Mouse (Mus musculus) midbrain, embryonic 14.5 days (tissue): ENCODE measurements around the gene Plch1. TPM values are rescaled to one million over a fixed set of nuclear protein-coding genes. Genes with fewer than 3 reads are reported as not detected.

Source experiments
- ATAC-seq: fragments of 200-750 bp; cut with Nextera tagmentation; 2 replicates; pipeline ENCODE4 v1.8.0; 2017; ENCODE audit warnings: moderate number of reproducible peaks, moderate library complexity; ENCODE audit not compliant: low FRiP score, low TSS enrichment
- DNase-seq: peaks from one replicate; pipeline ENCODE4 v3.0.0-alpha.2; 2015
- H3K27ac ChIP-seq: fragments of 300-500 bp; sonication (generic); replicated peaks from 2 replicates; pipeline ENCODE4 v1.5.1; 2014; ENCODE audit warnings: mild to moderate bottlenecking, low read depth, low read length, moderate library complexity
- H3K27me3 ChIP-seq: fragments of 300-500 bp; sonication (generic); 2 replicates; pipeline ENCODE4 v1.6.1; 2014; ENCODE audit warnings: low read length, control low read depth, mixed read lengths; ENCODE audit not compliant: control insufficient read depth, insufficient read depth
- H3K36me3 ChIP-seq: fragments of 300-500 bp; sonication (generic); 2 replicates; pipeline ENCODE4 v1.6.1; 2014; ENCODE audit warnings: low read length, control low read depth; ENCODE audit not compliant: control insufficient read depth, insufficient read depth
- H3K4me1 ChIP-seq: fragments of 300-500 bp; sonication (generic); 2 replicates; pipeline ENCODE4 v1.6.1; 2014; ENCODE audit warnings: mild to moderate bottlenecking, antibody characterized with exemption, low read length, control low read depth; ENCODE audit not compliant: control insufficient read depth, insufficient read depth
- H3K4me2 ChIP-seq: fragments of 300-500 bp; sonication (generic); 2 replicates; pipeline ENCODE4 v1.6.1; 2014; ENCODE audit warnings: mild to moderate bottlenecking, low read length, moderate library complexity
- H3K4me3 ChIP-seq: fragments of 300-500 bp; sonication (generic); replicated peaks from 2 replicates; pipeline ENCODE4 v1.5.1; 2014; ENCODE audit warnings: low read depth, low read length
- H3K9ac ChIP-seq: fragments of 300-500 bp; sonication (generic); replicated peaks from 2 replicates; pipeline ENCODE4 v1.6.1; 2014; ENCODE audit warnings: mild to moderate bottlenecking, low read length, moderate library complexity
- H3K9me3 ChIP-seq: fragments of 300-500 bp; sonication (generic); 2 replicates; pipeline ENCODE4 v1.6.1; 2016; ENCODE audit warnings: low read length, control low read depth, mixed read lengths; ENCODE audit not compliant: control insufficient read depth
- WGBS: fragments of 180-500 bp; shearing (Covaris S2); extraction: QIAGEN DNeasy Blood & Tissue Kit; methylation state at CpG from one replicate; pipeline ENCODE4 v1.1.7; 2014; 5-methylcytosine and 5-hydroxymethylcytosine counted together
- polyA plus RNA-seq: library from polyadenylated mRNA; unstranded; fragments of >200 nt; fragmentation: Nextera tagmentation; extraction: Ambion mirVana; gene quantifications from 2 replicates; pipeline ENCODE4 v1.2.1, GENCODE M21; 2014

Gene Plch1
- polyA plus RNA-seq, 1 experiment from 2014 or later, result 23.3 TPM

DNA sequence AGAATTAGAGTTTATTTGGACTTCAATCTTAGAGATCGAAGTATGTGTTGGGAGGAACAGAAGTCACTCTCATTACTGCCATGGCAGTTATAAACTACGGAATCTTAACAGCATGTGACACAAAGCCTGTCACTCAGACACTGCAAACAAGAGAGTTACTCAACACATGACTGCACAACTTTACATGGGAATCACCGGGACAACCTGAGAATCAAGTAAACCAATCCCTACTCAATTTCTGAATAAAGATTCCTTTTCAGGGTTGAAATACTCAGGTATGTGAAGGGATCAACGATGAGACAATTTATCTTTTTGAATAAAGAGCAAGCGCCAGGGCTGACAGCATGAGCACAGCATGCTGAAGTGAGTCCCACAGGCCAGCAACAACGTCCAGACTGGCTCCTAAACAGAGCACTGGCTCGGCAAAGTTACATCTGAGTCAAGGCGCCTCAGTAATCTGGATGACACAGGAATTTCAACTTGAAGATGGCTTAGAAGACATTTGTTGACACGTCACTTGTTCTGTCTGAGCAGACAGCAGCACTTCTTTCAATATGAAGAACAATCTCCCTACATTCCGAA is 49.4 kb downstream of the Plch1 start:
- no peaks in the 10 kb centered on the region for H3K9me3 ChIP-seq
- H3K27ac ChIP-seq, result no peak overlapping the region
- H3K4me2 ChIP-seq, result peak overlapping the region; percentile 31
- DNase-seq, result peak; percentile 28
- ATAC-seq, result no peak
- H3K36me3 ChIP-seq, result no peaks in the 10 kb centered on the region
- no peak overlapping the region for H3K4me3 ChIP-seq
- peaks cover 13% of the 10 kb centered on the region; the same call in 1 of the 2 replicates for H3K4me1 ChIP-seq
- no peak overlapping the region for H3K9ac ChIP-seq
- H3K27me3 ChIP-seq, result no peaks in the 10 kb centered on the region
- WGBS, result 9% methylated on average over 10 of the region's 10 CpGs

DNA sequence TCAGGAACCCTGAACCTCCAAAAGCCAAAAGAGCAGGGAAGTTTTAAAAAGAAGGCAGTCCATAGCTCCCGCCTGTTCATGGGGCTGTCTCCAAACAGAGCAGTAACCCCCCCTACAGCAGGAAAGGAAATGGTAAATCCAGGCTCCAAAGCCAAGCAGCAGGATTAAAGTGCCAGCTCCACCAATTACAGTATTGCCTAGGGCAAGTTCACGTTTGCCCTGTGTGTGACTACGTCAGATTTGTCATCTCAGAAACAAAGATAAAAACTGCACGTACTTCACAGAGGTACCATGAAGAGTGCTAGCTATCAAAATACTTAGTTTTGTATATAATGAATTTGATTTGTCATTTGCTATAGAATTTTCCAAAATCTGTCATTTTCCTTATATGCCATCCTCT is 55.1 kb downstream of the Plch1 start:
- H3K4me3 ChIP-seq, result no peak overlapping the region
- no peak overlapping the region for H3K27ac ChIP-seq
- no peaks in the 10 kb centered on the region for H3K4me1 ChIP-seq
- H3K27me3 ChIP-seq, result no peaks in the 10 kb centered on the region
- ATAC-seq (peak; percentile 57; the same call in 1 of the 2 replicates), DNase-seq (peak; percentile 65)
- H3K9me3 ChIP-seq, result no peaks in the 10 kb centered on the region
- H3K9ac ChIP-seq, result no peak overlapping the region
- H3K36me3 ChIP-seq, result no peaks in the 10 kb centered on the region
- H3K4me2 ChIP-seq, result no peak overlapping the region
- WGBS, result 67% methylated on average over 4 of the region's 4 CpGs

DNA sequence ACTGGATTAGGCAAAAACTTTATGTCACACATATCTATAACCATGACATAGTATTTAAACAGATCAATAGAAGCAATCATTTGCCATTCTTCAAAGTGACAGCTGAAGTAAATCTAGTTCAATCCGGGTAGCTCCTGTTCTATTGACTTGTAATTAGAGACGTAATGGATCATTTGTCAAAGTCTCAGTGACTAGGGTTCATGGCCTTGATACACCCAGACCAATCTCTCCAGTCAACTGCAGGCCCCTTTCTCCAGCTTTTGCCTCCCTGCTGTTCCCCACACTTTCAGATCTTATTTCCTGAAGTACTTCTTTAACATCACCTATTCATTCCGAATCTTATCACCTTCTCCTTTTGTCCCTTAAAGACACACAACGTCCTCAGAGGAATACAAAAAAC is 56.8 kb downstream of the Plch1 start:
- 45% methylated on average over 4 of the region's 4 CpGs for WGBS
- Histone ChIP-seq H3K27ac (no peak overlapping the region), H3K9me3 (no peaks in the 10 kb centered on the region), H3K4me2 (no peak overlapping the region), H3K4me1 (no peaks in the 10 kb centered on the region), H3K9ac (no peak overlapping the region), H3K4me3 (no peak overlapping the region), H3K36me3 (no peaks in the 10 kb centered on the region), H3K27me3 (no peaks in the 10 kb centered on the region)
- DNase-seq, result no peak
- ATAC-seq, result no peak

DNA sequence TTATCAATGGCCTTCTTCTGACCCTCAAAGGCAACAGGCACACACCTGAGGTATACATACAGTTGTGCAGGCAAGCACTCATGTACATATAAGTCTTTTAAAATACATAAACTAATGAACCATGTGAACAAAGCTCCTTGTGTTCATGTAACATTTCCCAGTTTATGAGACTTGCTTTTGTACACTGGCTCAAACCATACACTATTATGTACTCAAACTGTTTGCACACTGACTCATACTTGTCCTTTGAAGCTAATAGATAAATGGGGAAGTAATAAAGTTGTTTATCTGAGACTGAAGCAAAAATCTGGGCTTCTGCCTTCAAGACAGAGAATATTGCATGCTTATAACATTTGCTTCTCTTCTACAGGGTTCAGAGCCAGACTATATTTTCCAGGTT is 61.5 kb downstream of the Plch1 start:
- Histone ChIP-seq H3K27me3 (no peaks in the 10 kb centered on the region), H3K36me3 (no peaks in the 10 kb centered on the region), H3K9me3 (no peaks in the 10 kb centered on the region), H3K4me3 (no peak overlapping the region), H3K4me1 (0 out of 2 replicates have a peak, but pooled peaks cover 4% of the 10 kb centered on the region), H3K4me2 (no peak overlapping the region), H3K27ac (no peak overlapping the region), H3K9ac (no peak overlapping the region)
- DNase-seq (no peak), ATAC-seq (no peak)

DNA sequence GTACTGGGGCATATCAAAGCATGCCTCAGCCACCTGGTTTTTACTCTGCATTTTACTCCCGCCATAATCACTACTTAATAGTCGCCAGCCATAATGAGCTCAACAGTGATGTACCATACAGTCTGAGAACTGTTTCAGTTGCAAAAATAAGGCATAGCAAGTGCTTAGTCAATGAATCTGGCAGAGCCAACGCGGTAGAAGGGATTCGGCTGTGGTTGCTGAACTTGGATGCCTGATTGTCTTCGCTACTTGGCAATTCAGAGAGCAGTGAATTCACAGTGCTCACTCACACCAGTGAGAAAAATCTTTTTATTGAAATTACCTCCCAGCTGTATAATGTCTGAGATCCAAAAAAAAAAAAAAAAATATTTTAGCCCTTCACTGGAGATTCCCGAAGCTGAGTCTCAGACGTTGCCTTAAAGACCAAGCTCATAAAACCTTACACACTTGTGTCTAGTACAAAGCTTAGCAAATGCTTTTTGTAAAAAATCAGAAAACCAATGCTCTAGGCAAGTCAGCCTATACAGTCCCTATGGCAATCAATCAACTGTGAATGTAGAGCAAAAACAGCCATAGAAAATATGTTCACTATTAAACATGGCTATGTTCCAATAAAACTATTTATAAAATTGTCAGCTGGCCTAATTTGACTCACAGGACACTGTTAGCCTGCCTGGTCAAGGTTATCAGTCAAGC is 62.2 kb downstream of the Plch1 start:
- Histone ChIP-seq H3K9me3 (no peaks in the 10 kb centered on the region), H3K4me1 (0 out of 2 replicates have a peak, but pooled peaks cover 4% of the 10 kb centered on the region), H3K4me3 (no peak overlapping the region), H3K4me2 (no peak overlapping the region), H3K27me3 (no peaks in the 10 kb centered on the region), H3K27ac (no peak overlapping the region), H3K9ac (no peak overlapping the region), H3K36me3 (no peaks in the 10 kb centered on the region)
- ATAC-seq (no peak), DNase-seq (no peak)
- WGBS, result 73% methylated on average over 8 of the region's 8 CpGs

DNA sequence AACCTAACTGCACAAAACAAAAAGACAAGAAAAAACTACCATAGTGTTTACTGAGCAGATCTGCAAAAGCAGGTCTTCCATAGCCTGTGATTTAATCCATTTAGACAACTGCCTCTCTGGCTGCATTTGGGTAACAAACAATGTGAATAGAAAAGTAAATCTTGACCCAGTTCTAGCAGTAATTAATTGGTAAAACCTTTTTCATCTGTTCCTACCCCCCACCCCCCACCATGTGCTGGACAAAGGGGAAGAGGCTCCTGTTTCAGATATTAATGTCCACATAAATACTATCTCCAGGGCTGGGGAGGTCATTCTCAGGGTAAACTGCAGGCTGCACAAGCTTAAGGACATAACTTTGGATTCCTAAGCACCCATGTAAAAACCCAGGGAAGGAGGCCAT is 63.5 kb downstream of the Plch1 start:
- H3K4me2 ChIP-seq, result no peak overlapping the region
- 0 out of 2 replicates have a peak, but pooled peaks cover 4% of the 10 kb centered on the region for H3K4me1 ChIP-seq
- no peaks in the 10 kb centered on the region for H3K36me3 ChIP-seq
- H3K9me3 ChIP-seq, result no peaks in the 10 kb centered on the region
- no peaks in the 10 kb centered on the region for H3K27me3 ChIP-seq
- no peak overlapping the region for H3K9ac ChIP-seq
- ATAC-seq, result no peak
- H3K27ac ChIP-seq, result no peak overlapping the region
- no peak for DNase-seq
- no peak overlapping the region for H3K4me3 ChIP-seq

DNA sequence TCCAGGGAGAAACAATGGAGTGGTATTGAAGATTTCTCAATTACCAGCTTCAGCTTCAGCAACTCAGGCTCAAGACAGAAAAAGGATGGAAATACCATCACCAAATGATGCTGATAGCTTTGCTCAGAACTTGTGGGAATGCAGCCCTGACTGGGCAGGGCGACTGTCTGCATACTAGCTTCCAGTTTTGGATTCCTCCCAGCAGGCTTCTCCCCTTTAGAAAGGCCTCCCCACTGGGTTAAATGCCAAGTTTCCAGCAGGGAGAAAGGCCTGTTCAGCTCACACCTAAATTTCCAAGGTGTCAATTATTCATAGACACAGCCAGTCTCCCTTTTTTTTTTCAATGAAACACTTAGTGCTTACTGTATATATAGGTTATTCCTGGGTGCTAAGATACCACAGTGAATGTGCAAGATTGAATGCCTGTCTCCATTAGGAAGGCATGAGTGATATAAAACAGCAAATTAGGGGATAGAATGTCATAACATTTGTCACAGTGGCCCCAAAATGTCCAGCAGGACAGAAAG is 75.3 kb downstream of the Plch1 start:
- Histone ChIP-seq H3K36me3 (no peaks in the 10 kb centered on the region), H3K4me2 (no peak overlapping the region), H3K4me3 (no peak overlapping the region), H3K27ac (no peak overlapping the region), H3K4me1 (peaks cover 3% of the 10 kb centered on the region; the same call in 1 of the 2 replicates), H3K27me3 (no peaks in the 10 kb centered on the region), H3K9ac (no peak overlapping the region), H3K9me3 (no peaks in the 10 kb centered on the region)
- ATAC-seq (no peak), DNase-seq (peak; percentile 33)
- WGBS, result 22% methylated on average over 1 of the region's 1 CpGs

DNA sequence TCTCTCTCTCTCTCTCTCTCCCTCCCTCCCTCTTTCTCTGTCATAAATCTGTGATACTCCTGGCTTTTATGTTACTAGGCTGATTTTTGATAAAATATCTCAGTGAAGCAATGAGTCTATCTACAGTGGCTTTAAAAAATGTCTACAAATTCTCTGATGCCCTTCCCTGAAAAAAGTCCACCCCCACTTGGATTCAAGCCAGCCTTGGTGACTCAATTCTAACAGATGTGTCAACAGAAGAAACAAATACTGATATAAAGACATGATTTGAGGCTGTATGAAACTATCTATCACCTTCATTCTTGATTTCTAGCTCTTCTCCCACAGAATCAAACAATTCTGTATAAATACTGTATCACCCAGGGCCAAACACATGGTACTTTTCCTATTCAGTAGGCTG is 76.6 kb downstream of the Plch1 start:
- H3K4me1 ChIP-seq, result peaks cover 3% of the 10 kb centered on the region; the same call in 1 of the 2 replicates
- H3K27ac ChIP-seq, result no peak overlapping the region
- no peaks in the 10 kb centered on the region for H3K27me3 ChIP-seq
- no peak overlapping the region for H3K4me2 ChIP-seq
- H3K9ac ChIP-seq, result no peak overlapping the region
- ATAC-seq (no peak), DNase-seq (no peak)
- H3K4me3 ChIP-seq, result no peak overlapping the region
- H3K9me3 ChIP-seq, result no peaks in the 10 kb centered on the region
- H3K36me3 ChIP-seq, result no peaks in the 10 kb centered on the region

DNA sequence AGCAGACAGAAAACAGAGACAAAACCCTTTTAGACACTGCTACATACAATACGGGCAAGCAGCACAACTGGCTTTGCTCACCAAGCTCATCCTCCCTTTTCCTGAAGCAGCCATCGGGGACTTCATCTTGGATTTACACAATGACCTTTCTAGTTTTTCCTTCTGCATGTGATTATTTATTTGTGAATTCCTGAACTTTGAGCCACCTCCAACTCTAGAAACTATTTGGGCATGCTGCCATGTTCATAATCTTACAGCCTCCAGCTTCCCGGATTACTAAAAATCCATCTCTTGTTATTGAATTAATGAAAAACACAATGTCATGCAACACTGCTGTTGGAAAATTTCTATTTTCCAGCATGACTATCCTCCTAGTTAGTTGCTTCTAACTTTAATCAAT is 84.1 kb downstream of the Plch1 start:
- ATAC-seq (no peak), DNase-seq (no peak)
- Histone ChIP-seq H3K27me3 (no peaks in the 10 kb centered on the region), H3K4me2 (no peak overlapping the region), H3K9ac (no peak overlapping the region), H3K4me1 (no peaks in the 10 kb centered on the region), H3K4me3 (no peak overlapping the region), H3K27ac (no peak overlapping the region), H3K9me3 (no peaks in the 10 kb centered on the region), H3K36me3 (no peaks in the 10 kb centered on the region)
- 80% methylated on average over 3 of the region's 3 CpGs for WGBS
